In the genomic region with DNA sequence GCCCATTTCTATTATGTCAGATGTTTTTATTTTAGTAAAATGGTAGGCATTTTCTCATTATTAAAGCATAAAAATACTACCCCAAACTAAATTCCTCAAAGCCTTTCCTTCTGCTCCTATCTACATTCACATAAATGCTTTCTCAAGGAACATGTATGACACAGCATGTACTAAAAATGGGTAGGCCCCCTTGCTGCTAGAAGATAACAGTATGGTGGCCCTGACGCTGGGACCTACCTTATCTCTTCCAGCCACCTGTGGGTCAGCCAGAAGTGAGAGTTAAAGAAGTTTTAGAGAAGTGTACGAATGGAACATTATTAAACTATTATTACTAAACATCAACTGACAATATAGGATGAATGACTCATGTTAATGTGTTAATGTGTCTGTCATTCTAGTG, we compare ENCODE assay signal across 1 mouse cellular context.
TF ChIP-seq lines count a peak whose summit lies in the region.

No protein-coding gene starts in this region.

TF ChIP-seq in MEL, 35 proteins besides CTCF, POLR2A, EP300 and RAD21 (continued from another document):
- TF ChIP-seq MEF2A (IDR thresholded peaks at IDR 0.05; ENCODE audit: extremely low read depth, insufficient replicate concordance, low read depth, low read length, poor library complexity, severe bottlenecking) (peak; percentile 98), RCOR1 (IDR thresholded peaks at IDR 0.05; ENCODE audit: low read depth, low read length) (peak; percentile 83), JUND (IDR thresholded peaks at IDR 0.05; ENCODE audit: low read depth, low read length) (peak; percentile 73; the same call in 1 of the 2 replicates), NRF1 (IDR thresholded peaks at IDR 0.05; ENCODE audit: insufficient read depth, low read depth, low read length, poor library complexity, severe bottlenecking) (no peak), HCFC1 (IDR thresholded peaks at IDR 0.05; ENCODE audit: low read depth, low read length) (peak; percentile 47; the same call in 1 of the 2 replicates), MYC (IDR thresholded peaks at IDR 0.05; ENCODE audit: low read depth, low read length) (peak; percentile 82), GATA1 (IDR thresholded peaks at IDR 0.05; ENCODE audit: low read depth, low read length) (peak; percentile 99), MAZ (IDR thresholded peaks at IDR 0.05; ENCODE audit: low read depth, low read length) (peak; percentile 58; the same call in 1 of the 2 replicates), KAT2A (conservative IDR thresholded peaks at IDR 0.05; ENCODE audit: low read depth, low read length) (no peak), MAFK (IDR thresholded peaks at IDR 0.05; ENCODE audit: borderline replicate concordance, low read depth, low read length) (peak; percentile 89), CHD1 (IDR thresholded peaks at IDR 0.05; ENCODE audit: low read depth, low read length) (no peak), NELFE (IDR thresholded peaks at IDR 0.05; ENCODE audit: low read depth, low read length) (no peak), USF1 (IDR thresholded peaks at IDR 0.05; ENCODE audit: low read depth, low read length) (no peak), ETS1 (IDR thresholded peaks at IDR 0.05; ENCODE audit: low read depth, low read length) (peak; percentile 99), ZNF384 (IDR thresholded peaks at IDR 0.05; ENCODE audit: low read depth, low read length) (0 out of 2 replicates have a peak, but pooled peaks have one; percentile 37), SMC3 (IDR thresholded peaks at IDR 0.05; ENCODE audit: low read depth, low read length) (no peak), TAL1 (IDR thresholded peaks at IDR 0.05; ENCODE audit: low read length) (peak; percentile 100), TCF12 (IDR thresholded peaks at IDR 0.05; ENCODE audit: low read depth, low read length) (peak; percentile 99), ZC3H11A (IDR thresholded peaks at IDR 0.05; ENCODE audit: low read depth, low read length) (no peak), MXI1 (IDR thresholded peaks at IDR 0.05; ENCODE audit: low read depth, low read length) (peak; percentile 59), UBTF (IDR thresholded peaks at IDR 0.05; ENCODE audit: borderline replicate concordance, insufficient read depth, low read depth, low read length) (no peak), GABPA (IDR thresholded peaks at IDR 0.05; ENCODE audit: low read depth, low read length) (peak; percentile 83), POLR2AphosphoS2 (IDR thresholded peaks at IDR 0.05; ENCODE audit: low read length) (peak; percentile 60; the same call in 1 of the 2 replicates), USF2 (IDR thresholded peaks at IDR 0.05; ENCODE audit: borderline replicate concordance in 1 of 2, insufficient read depth in 1 of 2, low read depth in 1 of 2, low read length in 2 of 2) (no peak), MYB (IDR thresholded peaks at IDR 0.05; ENCODE audit: low read depth, low read length) (peak; percentile 74), POLR2AphosphoS5 (IDR thresholded peaks at IDR 0.05; ENCODE audit: borderline replicate concordance, low read depth, low read length) (no peak)
